Mouse (Mus musculus): ENCODE results near the gene Borcs7.

DNA sequence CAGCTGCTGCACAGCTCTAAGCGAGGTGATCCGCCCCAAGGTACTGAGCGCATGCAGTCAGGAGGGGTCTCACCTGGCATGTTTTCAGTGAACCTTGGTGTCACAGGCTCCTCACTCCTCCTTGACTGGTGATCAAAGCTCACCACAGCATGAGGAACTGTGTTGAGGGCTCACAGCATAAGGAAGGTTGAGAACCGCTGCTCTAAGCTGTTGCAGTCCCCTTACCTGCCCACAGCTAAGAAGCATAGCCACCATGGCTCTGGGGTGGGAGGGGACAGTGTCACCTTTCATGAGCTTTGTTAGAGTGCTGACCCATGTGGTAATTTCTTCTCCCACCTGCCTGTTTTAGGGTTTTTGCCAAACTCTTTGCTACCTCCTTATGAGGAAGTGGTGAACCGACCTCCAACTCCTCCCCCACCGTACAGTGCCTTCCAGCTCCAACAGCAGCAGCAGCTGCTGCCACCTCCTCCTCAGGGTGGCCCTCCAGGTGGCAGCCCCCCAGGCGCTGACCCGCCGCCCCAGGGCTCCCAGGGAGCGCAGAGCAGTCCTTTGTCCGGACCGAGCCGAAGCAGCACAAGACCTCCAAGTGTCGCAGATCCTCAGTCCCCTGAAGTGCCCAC lies 36.0 kb upstream of the Borcs7 start:
- TF ChIP-seq POLR2A (IDR thresholded peaks at IDR 0.05; ENCODE audit: low read depth, low read length) (no peak), CTCF (IDR thresholded peaks at IDR 0.05; ENCODE audit: borderline replicate concordance, insufficient read depth, low read length) (no peak)

Measured in embryonic fibroblast, embryonic 13.5 days (primary cell).